Mouse (Mus musculus) heart, embryonic 11.5 days (tissue): ENCODE measurements around the gene Rbm34. TPM values are rescaled to one million over a fixed set of nuclear protein-coding genes. Genes with fewer than 3 reads are reported as not detected.

Experiments
- ATAC-seq: fragments of 200-750 bp; cut with Nextera tagmentation; replicated peaks from 2 replicates; pipeline ENCODE4 v1.8.0; 2017; ENCODE audit warnings: moderate library complexity; ENCODE audit not compliant: insufficient number of reproducible peaks, low FRiP score, low TSS enrichment
- H3K27ac ChIP-seq: fragments of 300-500 bp; sonication (generic); 2 replicates; pipeline ENCODE4 v1.5.1; 2014; ENCODE audit warnings: mild to moderate bottlenecking, low read depth, low read length
- H3K27me3 ChIP-seq: fragments of 300-500 bp; sonication (generic); 2 replicates; pipeline ENCODE4 v1.6.1; 2014; ENCODE audit warnings: mild to moderate bottlenecking, low read length, mixed read lengths; ENCODE audit not compliant: control insufficient read depth, insufficient read depth
- H3K36me3 ChIP-seq: fragments of 300-500 bp; sonication (generic); 2 replicates; pipeline ENCODE4 v1.6.1; 2014; ENCODE audit warnings: mild to moderate bottlenecking, low read length, moderate library complexity, mixed read lengths; ENCODE audit not compliant: control insufficient read depth, insufficient read depth
- H3K4me1 ChIP-seq: fragments of 300-500 bp; sonication (generic); 2 replicates; pipeline ENCODE4 v1.6.1; 2014; ENCODE audit warnings: low read length; ENCODE audit not compliant: control insufficient read depth, insufficient read depth
- H3K4me2 ChIP-seq: fragments of 300-500 bp; sonication (generic); 2 replicates; pipeline ENCODE4 v1.6.1; 2014; ENCODE audit warnings: mild to moderate bottlenecking, moderate library complexity
- H3K4me3 ChIP-seq: fragments of 300-500 bp; sonication (generic); 2 replicates; pipeline ENCODE4 v1.5.1; 2014; ENCODE audit warnings: low read depth, low read length
- H3K9ac ChIP-seq: fragments of 300-500 bp; sonication (generic); 2 replicates; pipeline ENCODE4 v1.6.1; 2014; ENCODE audit warnings: mild to moderate bottlenecking, low read depth, low read length, moderate library complexity
- H3K9me3 ChIP-seq: fragments of 300-500 bp; sonication (generic); replicated peaks from 2 replicates; pipeline ENCODE4 v1.6.1; 2016; ENCODE audit warnings: low read length; ENCODE audit not compliant: control insufficient read depth
- WGBS: fragments of 180-500 bp; shearing (Covaris S2); extraction: QIAGEN DNeasy Blood & Tissue Kit; methylation state at CpG from one replicate; pipeline ENCODE4 v1.1.7; 2014; ENCODE audit not compliant: insufficient replicate concordance; 5-methylcytosine and 5-hydroxymethylcytosine counted together
- polyA plus RNA-seq: library from polyadenylated mRNA; unstranded; fragments of >200 nt; fragmentation: Nextera tagmentation; extraction: Ambion mirVana; gene quantifications from 2 replicates; pipeline ENCODE4 v1.2.1, GENCODE M21; 2014

The Rbm34 gene
- polyA plus RNA-seq, 1 experiment from 2014 or later: 15.6 TPM

GRCm38 (mm10) chr8:126945730-126946163 lies 25.1 kb downstream of the Rbm34 start, which contains the start of gene Tomm20:
Tomm20 (minus strand) TSS chr8:126945844.
- Histone ChIP-seq H3K4me1 (peaks cover 11% of the 10 kb centered on the region), H3K9ac (peak within 1 kb of the TSS; percentile 96), H3K27ac (peak within 1 kb of the TSS; percentile 90), H3K4me3 (peak within 1 kb of the TSS; percentile 91), H3K36me3 (peaks cover 4% of the 10 kb centered on the region; the same call in 1 of the 2 replicates), H3K27me3 (no peaks in the 10 kb centered on the region), H3K9me3 (no peaks in the 10 kb centered on the region), H3K4me2 (peak within 1 kb of the TSS; percentile 95)
- peak; percentile 94 for ATAC-seq
- WGBS: under 1% methylated on average over 48 of the region's 48 CpGs

DNA sequence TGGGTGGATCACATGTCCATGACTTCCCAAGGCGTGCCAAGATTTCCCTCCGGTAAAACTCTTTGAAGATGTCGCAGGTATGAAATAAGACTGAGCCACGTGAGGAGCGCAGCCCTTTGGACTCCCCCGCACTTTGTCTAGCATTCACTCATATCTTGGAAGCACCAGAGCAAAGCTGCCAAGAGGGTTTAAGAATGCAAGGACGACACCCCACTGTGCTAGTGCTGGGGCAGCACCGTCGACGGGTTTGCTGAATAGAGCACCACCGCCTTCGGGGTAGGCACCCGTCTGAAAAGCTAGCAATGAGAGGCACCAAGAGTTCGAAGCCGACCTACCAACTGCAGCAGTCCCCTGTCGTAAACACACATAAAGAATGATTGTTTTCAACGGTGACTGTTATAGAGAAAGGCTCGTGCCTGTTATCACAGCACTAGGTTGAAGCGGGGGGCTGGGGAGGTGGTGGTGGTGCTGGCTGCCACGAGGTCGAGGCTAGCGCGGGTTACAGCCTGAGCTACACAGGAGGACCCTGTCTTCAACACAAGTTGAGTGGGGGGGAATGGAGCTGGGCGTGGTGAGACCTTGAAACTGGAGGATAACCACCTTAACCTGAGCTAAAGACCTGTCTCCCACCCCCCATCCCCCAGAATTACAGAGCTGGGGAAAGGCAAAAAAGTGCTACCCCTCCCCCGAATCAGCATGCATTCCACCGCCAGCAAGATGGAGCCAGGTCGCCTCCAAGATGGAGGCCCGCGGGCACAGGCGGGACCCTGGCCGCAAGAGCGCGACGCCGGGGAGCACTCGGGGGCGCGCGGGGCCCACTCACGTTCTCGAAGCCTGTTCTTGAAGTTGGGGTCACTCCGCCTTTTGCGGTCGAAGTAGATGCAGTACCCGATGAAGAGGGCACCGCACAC lies 25.8 kb downstream of the Rbm34 start:
- WGBS: under 1% methylated on average over 46 of the region's 46 CpGs
- peak overlapping the region; percentile 91 for H3K4me3 ChIP-seq

DNA sequence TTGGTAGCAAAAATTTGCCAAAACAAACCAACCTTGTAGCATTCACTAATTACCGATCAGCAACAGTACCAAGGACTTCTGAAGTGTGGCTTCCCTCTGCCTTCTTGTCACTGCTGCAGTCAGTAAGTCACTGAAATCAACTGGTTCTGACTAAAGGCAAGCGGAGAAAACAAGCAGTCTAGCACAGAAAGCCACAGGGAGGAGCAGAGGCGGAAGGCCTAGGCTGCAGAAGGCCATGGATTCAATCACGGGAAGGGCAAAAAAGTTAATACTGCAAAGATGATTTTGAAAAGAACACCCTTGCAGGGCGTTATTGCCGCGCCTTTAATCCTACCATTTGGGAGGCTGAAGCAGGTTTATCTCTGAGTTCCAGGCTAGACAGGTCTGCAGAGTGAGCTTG lies 27.3 kb downstream of the Rbm34 start:
- WGBS: 78% methylated on average over 7 of the region's 7 CpGs

More for the DNA sequence above, 25.8 kb downstream of the Rbm34 start:
- peaks cover 11% of the 10 kb centered on the region for H3K4me1 ChIP-seq
- H3K36me3 ChIP-seq: no peaks in the 10 kb centered on the region
- H3K4me2 ChIP-seq: peak overlapping the region; percentile 95
- H3K27ac ChIP-seq: peak overlapping the region; percentile 90
- peak overlapping the region; percentile 96 for H3K9ac ChIP-seq
- no peaks in the 10 kb centered on the region for H3K27me3 ChIP-seq
- peak; percentile 51 for ATAC-seq
- no peaks in the 10 kb centered on the region for H3K9me3 ChIP-seq

GRCm38 (mm10) chr8:126937337-126937736 lies 33.5 kb downstream of the Rbm34 start:
- Histone ChIP-seq H3K36me3 (peaks cover 35% of the 10 kb centered on the region), H3K9ac (no peak overlapping the region), H3K4me3 (no peak overlapping the region), H3K4me2 (no peak overlapping the region), H3K27ac (no peak overlapping the region), H3K4me1 (0 out of 2 replicates have a peak, but pooled peaks cover 3% of the 10 kb centered on the region), H3K27me3 (no peaks in the 10 kb centered on the region), H3K9me3 (no peaks in the 10 kb centered on the region)
- 84% methylated on average over 3 of the region's 3 CpGs for WGBS
- no peak for ATAC-seq

More for the DNA sequence above, 27.3 kb downstream of the Rbm34 start:
- Histone ChIP-seq H3K27ac (no peak overlapping the region), H3K9ac (no peak overlapping the region), H3K4me3 (peak overlapping the region; percentile 91; the same call in 1 of the 2 replicates), H3K4me1 (peaks cover 11% of the 10 kb centered on the region), H3K9me3 (no peaks in the 10 kb centered on the region), H3K4me2 (peak overlapping the region; percentile 95), H3K36me3 (peaks cover 8% of the 10 kb centered on the region), H3K27me3 (no peaks in the 10 kb centered on the region)
- no peak for ATAC-seq

- no peak overlapping the region for H3K4me3 ChIP-seq
- no peaks in the 10 kb centered on the region for H3K27me3 ChIP-seq
- H3K27ac ChIP-seq: no peak overlapping the region
- H3K9me3 ChIP-seq: no peaks in the 10 kb centered on the region
- no peak overlapping the region for H3K9ac ChIP-seq
- H3K4me1 ChIP-seq: 0 out of 2 replicates have a peak, but pooled peaks cover 3% of the 10 kb centered on the region
- H3K4me2 ChIP-seq: no peak overlapping the region
- ATAC-seq: no peak
- peaks cover 35% of the 10 kb centered on the region for H3K36me3 ChIP-seq
Measured at GRCm38 (mm10) chr8:126935932-126936331, 34.9 kb downstream of the Rbm34 start.

GRCm38 (mm10) chr8:126935387-126935786 lies 35.5 kb downstream of the Rbm34 start:
- ATAC-seq: no peak

GRCm38 (mm10) chr8:126932656-126933055 lies 38.2 kb downstream of the Rbm34 start:
- no peak overlapping the region for H3K27ac ChIP-seq
- H3K4me2 ChIP-seq: no peak overlapping the region
- no peak for ATAC-seq
- peaks cover 9% of the 10 kb centered on the region; the same call in 1 of the 2 replicates for H3K4me1 ChIP-seq
- H3K36me3 ChIP-seq: peaks cover 26% of the 10 kb centered on the region
- no peaks in the 10 kb centered on the region for H3K27me3 ChIP-seq
- no peak overlapping the region for H3K4me3 ChIP-seq
- no peak overlapping the region for H3K9ac ChIP-seq
- WGBS: 68% methylated on average over 1 of the region's 1 CpGs
- no peaks in the 10 kb centered on the region for H3K9me3 ChIP-seq

More at GRCm38 (mm10) chr8:126935387-126935786, 35.5 kb downstream of the Rbm34 start:
- 95% methylated on average over 2 of the region's 2 CpGs for WGBS
- Histone ChIP-seq H3K4me2 (no peak overlapping the region), H3K27ac (no peak overlapping the region), H3K9me3 (no peaks in the 10 kb centered on the region), H3K9ac (no peak overlapping the region), H3K27me3 (no peaks in the 10 kb centered on the region), H3K36me3 (peaks cover 37% of the 10 kb centered on the region), H3K4me3 (no peak overlapping the region), H3K4me1 (0 out of 2 replicates have a peak, but pooled peaks cover 3% of the 10 kb centered on the region)

DNA sequence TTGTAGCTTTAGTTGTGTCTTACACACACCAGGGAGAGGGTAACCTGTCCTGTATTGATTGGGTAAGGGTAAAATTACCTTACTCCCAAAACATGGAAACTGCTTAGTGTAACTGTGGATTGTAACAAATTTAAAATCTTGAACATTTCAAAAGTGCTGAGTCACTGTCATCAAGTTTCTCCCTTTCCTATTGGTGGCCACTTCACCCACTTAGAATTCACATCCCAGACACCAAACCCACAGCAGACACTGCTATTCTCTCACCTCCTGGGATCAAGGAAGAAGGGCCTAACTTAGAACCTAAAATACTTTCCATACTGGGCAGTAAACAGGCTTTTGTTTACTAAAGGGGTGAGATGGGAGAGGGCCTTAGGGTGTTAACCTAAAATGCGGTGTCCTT lies 38.6 kb downstream of the Rbm34 start:
- H3K9me3 ChIP-seq: no peaks in the 10 kb centered on the region
- H3K36me3 ChIP-seq: peaks cover 23% of the 10 kb centered on the region
- WGBS: 82% methylated on average over 1 of the region's 1 CpGs
- no peak overlapping the region for H3K4me2 ChIP-seq
- no peak overlapping the region for H3K27ac ChIP-seq
- H3K4me3 ChIP-seq: no peak overlapping the region
- peaks cover 9% of the 10 kb centered on the region; the same call in 1 of the 2 replicates for H3K4me1 ChIP-seq
- H3K9ac ChIP-seq: no peak overlapping the region
- H3K27me3 ChIP-seq: no peaks in the 10 kb centered on the region
- no peak for ATAC-seq
